Mouse (Mus musculus) layer of hippocampus, adult 9-10 months (tissue): ENCODE results near the gene Nfs1.
"Not testable (repeated sequence)": the region's sequence is repeated elsewhere in the genome, so short reads cannot be mapped to it uniquely, and the experiment has no call there.

Experiments
- DNase-seq: peaks from one replicate; pipeline ENCODE4 v3.0.0; 2022; ENCODE audit warnings: low spot score

Nfs1 gene

GRCm38 (mm10) chr2:156145486-156146130, 1.6 kb upstream of the Nfs1 start:
- no peak for DNase-seq

DNA sequence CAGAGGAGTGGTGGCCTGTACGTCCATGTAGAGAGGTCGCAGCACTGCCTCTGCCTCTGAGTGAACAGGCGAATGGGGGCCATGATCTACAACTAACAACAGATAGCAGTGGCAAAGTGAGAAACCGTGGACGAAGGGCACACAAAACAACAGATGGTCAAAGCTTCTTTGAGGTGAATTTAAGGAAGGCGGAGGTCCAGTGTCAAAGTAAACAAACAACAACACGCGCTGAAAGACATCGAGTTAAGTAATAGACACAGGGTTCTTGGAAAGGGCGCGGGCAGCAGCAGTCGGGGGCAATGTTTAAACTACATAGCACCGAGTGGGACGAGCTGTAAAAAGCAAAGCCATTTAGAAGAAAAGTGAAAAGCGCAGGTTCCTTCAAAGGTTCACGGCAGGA, 619 bp downstream of the Nfs1 start:
- DNase-seq: no peak

- DNase-seq: no peak
Observed at GRCm38 (mm10) chr2:156142820-156143219, 1.2 kb downstream of the Nfs1 start.

DNA sequence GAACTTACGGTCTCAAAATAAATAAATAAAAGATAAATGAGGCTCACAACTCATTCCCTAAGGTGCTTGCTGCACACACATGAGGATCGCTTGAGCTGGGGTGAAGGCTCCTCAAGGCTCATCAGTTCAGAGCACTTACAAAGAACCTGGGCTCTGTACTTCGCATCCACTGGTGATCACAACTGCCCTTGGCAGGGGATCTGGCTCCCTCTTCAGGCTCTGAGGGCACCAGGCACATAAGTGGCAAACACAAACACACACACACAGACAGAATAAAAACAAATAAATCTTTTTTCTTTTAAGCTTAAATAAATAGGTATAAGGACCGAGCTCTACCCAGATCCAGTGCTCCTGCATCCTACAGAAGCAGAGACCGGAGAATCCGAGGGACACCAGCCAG, 8.3 kb downstream of the Nfs1 start:
- DNase-seq: no peak

GRCm38 (mm10) chr2:156134161-156134560, 9.8 kb downstream of the Nfs1 start:
- DNase-seq: no peak

DNA sequence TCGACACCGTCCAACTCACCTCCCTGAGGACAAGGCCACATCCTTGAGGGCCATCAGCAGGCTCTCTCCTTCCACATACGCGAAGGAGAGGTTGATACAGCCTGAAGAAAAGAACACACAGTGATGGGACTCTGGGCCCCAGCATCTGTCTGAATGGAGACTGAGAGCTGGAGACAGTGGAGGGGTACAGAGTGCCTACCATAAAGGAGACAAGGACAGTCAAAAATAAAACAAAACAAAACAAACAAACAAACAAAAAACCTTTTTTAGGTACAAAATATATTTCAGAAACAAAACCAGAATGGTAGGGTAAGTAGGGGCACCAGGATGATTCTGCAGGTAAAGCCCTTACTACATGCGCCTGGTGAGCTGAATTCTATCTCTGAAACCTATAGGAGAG, 17.0 kb downstream of the Nfs1 start, which contains the start of gene Gm28036:
Gm28036 (minus strand) TSS at position 101 of the 400 bp plus-strand sequence.
- DNase-seq: no peak

DNA sequence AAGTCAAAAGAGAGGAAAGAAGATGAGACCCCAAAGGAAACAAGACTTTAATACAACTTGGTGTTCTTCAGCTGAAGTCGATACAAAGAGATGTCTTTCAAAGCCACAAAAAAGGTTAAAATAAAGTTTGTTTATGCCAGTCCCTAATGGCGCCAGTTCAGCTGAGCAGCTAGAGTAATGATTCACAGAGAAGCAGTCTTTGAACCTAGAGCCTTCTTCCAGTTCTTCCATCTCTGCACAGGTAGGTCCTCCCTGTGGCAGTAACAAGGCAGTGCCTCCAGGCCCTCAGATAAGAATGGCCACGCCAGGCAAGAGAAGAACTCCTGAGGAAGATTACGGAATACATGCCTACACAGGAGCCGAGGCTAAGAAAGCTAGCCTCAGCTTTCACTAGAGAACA, 20.3 kb downstream of the Nfs1 start:
- no peak for DNase-seq

DNA sequence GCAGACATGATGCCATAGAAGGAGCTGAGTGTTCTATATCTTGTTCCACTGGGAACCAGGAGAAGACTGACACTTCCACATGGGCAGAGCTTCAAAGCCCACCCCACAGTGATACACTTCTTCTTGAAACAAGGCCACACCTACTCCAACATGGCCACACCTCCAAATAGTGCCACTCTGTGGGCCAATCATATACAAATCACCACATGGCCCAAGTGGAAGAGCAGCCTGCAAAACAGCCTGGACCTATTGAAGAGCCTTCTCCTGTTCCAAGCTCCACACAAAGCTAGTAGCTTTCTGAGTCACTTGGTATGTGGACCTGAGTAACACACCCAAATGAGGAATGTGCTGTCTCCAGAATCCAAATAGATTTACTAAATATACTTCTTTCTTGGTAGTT, 24.4 kb downstream of the Nfs1 start:
- no peak for DNase-seq

- not testable (repeated sequence) for DNase-seq
Observed at GRCm38 (mm10) chr2:156112080-156112423, 31.9 kb downstream of the Nfs1 start.

DNA sequence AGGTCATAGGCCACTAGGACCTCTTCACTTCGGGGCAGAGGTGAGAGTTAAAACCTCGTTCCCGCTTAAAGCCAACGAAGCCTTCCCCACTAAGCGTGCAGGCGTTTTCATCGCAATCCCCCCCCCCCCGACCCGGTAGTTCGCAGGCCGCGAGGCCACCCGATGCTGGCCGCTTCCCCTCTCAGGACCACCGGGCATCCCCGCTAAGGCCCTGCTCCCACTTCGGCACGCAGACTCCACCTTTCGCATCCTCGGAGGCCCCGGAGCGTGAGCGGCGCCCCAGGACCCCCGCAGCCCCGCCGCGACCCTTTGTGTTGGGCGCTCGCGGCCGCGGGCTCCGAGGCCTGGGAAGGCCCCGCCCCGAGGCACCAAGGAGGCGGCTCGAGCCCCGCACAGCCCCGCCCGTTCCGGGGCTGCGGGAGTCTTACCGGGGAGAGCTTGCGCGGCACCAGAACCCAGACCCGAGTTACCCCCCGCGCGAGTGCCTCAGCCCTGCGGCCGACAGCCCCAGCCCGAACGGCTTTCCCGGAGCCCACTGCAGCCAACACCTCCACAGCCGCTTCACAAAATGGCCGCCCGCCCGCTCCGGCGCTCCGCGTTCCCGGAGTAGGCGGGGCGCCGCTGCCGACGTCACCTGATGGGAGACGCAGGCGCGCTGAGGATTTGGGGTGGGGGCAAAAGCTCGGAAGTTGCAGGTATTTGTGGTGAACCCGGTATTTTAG, 32.5 kb downstream of the Nfs1 start, which contains the start of the genes Cpne1 and Rbm12:
Cpne1 (minus strand) TSS at position 608 of the 722 bp plus-strand sequence.
Rbm12 (minus strand) TSS at position 621 of the 722 bp plus-strand sequence.
- peak; percentile 72 for DNase-seq

DNA sequence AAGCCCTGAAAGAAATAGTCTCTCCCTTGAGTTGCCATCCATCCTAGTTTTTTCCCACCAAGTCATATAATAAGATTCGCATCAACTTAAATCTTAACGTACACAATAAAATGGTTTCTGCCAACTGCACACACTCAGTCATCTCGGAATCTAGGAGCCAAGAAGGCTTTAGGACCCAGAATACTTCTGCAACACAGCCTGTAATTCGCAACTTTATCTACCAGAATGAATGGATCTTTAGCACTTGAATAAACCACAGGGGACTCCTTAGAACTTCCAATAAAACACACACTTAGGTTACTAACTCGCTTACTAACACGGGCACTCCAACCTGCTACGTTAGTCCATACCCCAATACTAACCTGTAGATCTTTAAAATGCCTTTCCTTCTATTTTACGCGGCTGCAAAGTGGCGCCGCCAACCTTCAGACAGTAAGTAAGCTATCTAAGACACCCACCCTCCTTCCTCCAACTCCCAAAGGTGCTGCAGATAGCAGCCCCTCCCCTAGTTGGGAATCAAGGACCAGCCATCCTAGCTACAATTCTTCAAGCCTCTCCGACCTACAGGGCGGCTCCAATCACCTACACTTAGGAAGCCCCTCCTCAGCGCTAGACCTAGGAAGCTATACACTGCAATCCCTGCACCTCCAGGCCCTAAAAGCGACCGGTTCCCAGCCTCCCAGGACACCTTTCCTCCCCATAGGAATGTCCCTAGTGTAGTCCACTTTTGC, 33.2 kb downstream of the Nfs1 start:
- DNase-seq: no peak

DNA sequence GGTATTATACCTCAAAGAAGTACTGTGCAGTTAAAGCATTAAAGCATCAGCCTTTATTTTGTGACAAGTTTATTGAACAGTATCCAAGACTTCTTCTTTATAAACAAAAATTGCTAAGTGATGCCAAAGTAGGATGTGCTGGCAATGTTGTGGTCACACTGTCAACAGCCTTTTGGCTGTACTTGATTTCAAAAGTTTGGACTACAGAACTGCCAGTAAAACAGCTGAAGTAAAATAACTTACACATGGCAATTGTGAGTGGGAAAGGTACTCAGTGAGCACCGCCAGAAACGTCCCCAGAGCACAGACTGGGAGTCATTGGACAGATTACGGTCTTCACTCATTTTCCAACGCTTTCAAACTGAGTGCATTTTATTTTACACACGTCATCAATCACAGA, 52.1 kb downstream of the Nfs1 start:
- no peak for DNase-seq

- DNase-seq: no peak
Observed at GRCm38 (mm10) chr2:156089799-156090198, 54.2 kb downstream of the Nfs1 start.

DNA sequence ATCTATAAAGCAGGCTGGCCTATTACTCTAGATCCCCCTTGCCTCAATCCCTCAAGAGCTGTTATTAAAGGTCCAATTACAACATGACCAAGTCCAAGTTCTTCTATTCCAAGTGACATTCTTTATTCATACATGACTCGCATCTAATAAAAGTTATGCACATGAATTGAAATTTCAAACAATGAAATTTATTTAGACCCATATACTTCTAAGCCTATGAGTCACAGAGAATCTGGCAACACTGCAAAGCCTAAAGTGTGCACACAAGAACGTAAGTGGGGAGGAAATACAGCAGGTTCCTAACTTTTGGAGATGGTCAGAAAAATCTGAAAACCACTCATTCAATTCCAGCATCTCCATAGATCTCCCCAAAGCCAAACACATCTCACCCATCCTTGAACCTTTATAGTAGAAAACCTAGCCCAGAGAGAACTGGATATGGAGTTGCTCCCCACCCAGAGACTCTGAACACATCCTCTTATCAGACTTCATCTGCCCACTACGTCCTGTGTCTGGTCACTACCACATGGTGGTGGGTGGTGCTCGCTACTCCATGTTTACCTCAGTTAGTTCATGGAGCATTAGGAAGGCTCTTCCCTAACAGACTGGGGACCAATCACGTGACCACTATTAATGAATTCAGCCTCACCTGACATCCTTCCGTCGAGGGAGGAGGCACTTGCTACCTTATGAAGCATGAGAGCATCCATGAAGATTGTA, 56.4 kb downstream of the Nfs1 start:
- no peak for DNase-seq

DNA sequence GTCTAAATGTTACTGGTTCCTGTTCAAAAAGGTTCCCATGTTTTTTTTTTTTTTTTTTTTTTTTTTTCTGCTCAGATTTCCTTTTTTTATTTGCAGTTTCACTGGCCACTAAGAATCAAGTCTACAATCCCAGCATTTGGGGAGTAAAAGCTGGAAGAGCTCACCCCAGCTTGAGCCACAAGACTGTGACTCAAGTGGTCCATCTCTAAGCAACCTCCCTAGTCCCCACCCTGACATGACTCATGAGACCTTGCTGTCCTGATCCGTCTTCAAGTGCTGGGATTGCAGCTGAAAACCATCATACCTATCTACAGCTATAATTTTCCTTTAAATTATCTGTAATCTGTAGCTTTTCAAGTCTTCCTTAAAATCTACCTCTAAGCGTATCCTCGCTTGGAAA, 59.4 kb downstream of the Nfs1 start:
- no peak for DNase-seq

GRCm38 (mm10) chr2:156080391-156080790, 63.6 kb downstream of the Nfs1 start:
- DNase-seq: no peak

DNA sequence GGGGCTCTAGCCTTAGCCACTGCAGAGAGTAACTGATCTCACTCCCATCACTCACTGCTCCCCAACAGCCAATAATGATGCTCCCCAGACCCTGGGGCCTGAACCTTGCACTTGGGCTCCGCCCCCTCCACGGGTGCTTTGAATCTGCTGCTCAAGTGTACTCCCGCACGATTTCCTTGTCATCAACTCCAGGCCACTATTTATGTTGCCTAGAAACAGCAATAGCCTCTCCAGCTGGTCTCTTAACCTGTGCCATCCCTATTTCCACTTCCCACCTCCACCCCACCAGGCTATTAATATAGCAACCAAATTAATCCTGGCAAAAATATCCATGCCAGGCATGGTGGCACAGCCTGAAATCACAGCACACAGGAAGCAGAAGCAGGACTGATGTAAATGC, 64.3 kb downstream of the Nfs1 start:
- DNase-seq: no peak

GRCm38 (mm10) chr2:156079183-156079560, 64.8 kb downstream of the Nfs1 start:
- DNase-seq: no peak

- no peak for DNase-seq
Observed at GRCm38 (mm10) chr2:156078421-156079182, 65.4 kb downstream of the Nfs1 start.

- no peak for DNase-seq
Observed at GRCm38 (mm10) chr2:156077461-156077860, 66.5 kb downstream of the Nfs1 start.

DNA sequence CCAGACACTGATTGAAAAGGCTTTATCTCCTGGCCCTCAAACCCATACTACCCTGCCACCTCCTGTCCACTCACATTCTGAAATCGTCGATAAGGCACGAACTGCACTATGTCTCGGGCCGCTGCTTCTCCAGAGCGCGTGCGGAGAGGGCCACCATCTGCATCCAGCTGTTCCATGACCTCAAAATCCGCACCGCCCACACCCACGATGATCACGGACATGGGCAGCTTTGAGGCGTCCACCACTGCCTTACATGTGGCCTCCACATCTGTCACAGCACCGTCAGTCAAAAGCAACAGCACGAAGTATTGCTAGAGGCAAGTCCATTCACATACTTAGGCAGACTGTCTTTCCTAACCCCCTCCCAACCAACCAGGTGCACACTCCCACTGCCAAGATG, 70.3 kb downstream of the Nfs1 start:
- DNase-seq: no peak
